Comparison of ENCODE assay signal across 13 mouse cellular contexts in genomic region chr17:67941026-67941425, GRCm38 (mm10).
"Had no signal": no experiment of that assay in that cellular context is flagged by ENCODE, and none has a peak within 500 bp of the region (broad histone marks: within the 10 kb centered on the region; RNA-seq: fewer than 3 reads in every experiment).

No protein-coding gene starts in this region.

- H3K9me3 ChIP-seq: liver, embryonic 12.5 days; midbrain, embryonic 15.5 days; neural tube, embryonic 12.5 days had no signal

- H3K9ac ChIP-seq: liver, embryonic 12.5 days; lung, embryonic 14.5 days; midbrain, embryonic 15.5 days; neural tube, embryonic 12.5 days had no signal

- H3K4me1 ChIP-seq: liver, embryonic 12.5 days; megakaryocyte, embryonic 14.5 days; midbrain, embryonic 15.5 days; neural tube, embryonic 12.5 days had no signal

- H3K4me2 ChIP-seq: liver, embryonic 12.5 days; lung, embryonic 14.5 days; midbrain, embryonic 11.5 days; midbrain, embryonic 15.5 days; neural tube, embryonic 12.5 days had no signal

- H3K4me3 ChIP-seq: liver, embryonic 12.5 days; megakaryocyte, embryonic 14.5 days; midbrain, embryonic 15.5 days; neural tube, embryonic 12.5 days had no signal

- ATAC-seq: liver, embryonic 12.5 days; midbrain, embryonic 15.5 days had no signal

- H3K27ac ChIP-seq: liver, embryonic 12.5 days; midbrain, embryonic 15.5 days; neural tube, embryonic 12.5 days; stomach, postnatal 0 days had no signal

- DNase-seq: kidney, postnatal 25 days; left cerebral cortex, postnatal 4 days; lung, embryonic 14.5 days; lung, postnatal 10 days; lung, postnatal 4 days; thymus, adult 18-20 months; thymus, postnatal 14 days had no signal

- H3K27me3 ChIP-seq: liver, embryonic 12.5 days; megakaryocyte, embryonic 14.5 days; midbrain, embryonic 15.5 days; neural tube, embryonic 12.5 days had no signal

- H3K36me3 ChIP-seq: liver, embryonic 12.5 days; midbrain, embryonic 15.5 days; neural tube, embryonic 12.5 days had no signal
